Mouse (Mus musculus) kidney, adult 2 months (tissue): ENCODE data around the gene Skint8. TPM values are rescaled to one million over a fixed set of nuclear protein-coding genes. Genes with fewer than 3 reads are reported as not detected.

Experiments
- DNase-seq: peaks from one replicate; pipeline ENCODE4 v3.0.0; 2021
- H3K27ac ChIP-seq: fragments of 200-500 bp; 2 replicates; pipeline ENCODE4 v1.5.1; 2012; ENCODE audit warnings: low read depth, low read length, control low read depth, inconsistent platforms; ENCODE audit not compliant: insufficient read depth
- H3K27me3 ChIP-seq: fragments of 200-500 bp; replicated peaks from 2 replicates; pipeline ENCODE4 v1.6.1; 2012; ENCODE audit warnings: mild to moderate bottlenecking, moderate library complexity, low read length, inconsistent platforms; ENCODE audit not compliant: control insufficient read depth, insufficient read depth
- H3K36me3 ChIP-seq: fragments of 200-500 bp; 2 replicates; pipeline ENCODE4 v1.6.1; 2012; ENCODE audit warnings: mild to moderate bottlenecking, moderate library complexity, low read length, inconsistent platforms; ENCODE audit not compliant: control insufficient read depth, insufficient read depth
- H3K4me1 ChIP-seq: fragments of 200-500 bp; 2 replicates; pipeline ENCODE4 v1.6.1; 2011; ENCODE audit warnings: low read length; ENCODE audit not compliant: control insufficient read depth, insufficient read depth
- H3K4me3 ChIP-seq: fragments of 200-500 bp; 2 replicates; pipeline ENCODE4 v1.5.1; 2011; ENCODE audit warnings: mild to moderate bottlenecking, low read depth, low read length, control low read depth; ENCODE audit not compliant: insufficient read depth
- CTCF ChIP-seq: fragments of 200-500 bp; conservative IDR thresholded peaks from 2 replicates; pipeline ENCODE4 v1.5.1; 2011; ENCODE audit warnings: low read depth, mild to moderate bottlenecking, control low read depth, low read length, moderate library complexity, mixed read lengths; ENCODE audit not compliant: insufficient read depth, insufficient read length
- POLR2A ChIP-seq: fragments of 200-500 bp; IDR thresholded peaks from one replicate; pipeline ENCODE4 v1.6.1; 2011; ENCODE audit warnings: low read depth, low read length, control low read depth
- whole genome bisulfite sequencing: fragments of 180-500 bp; shearing (Covaris S2); methylation state at CpG from one replicate; pipeline ENCODE4 v1.1.7; 2018; 5-methylcytosine and 5-hydroxymethylcytosine counted together
- polyA plus RNA-seq: library from polyadenylated mRNA; depleted of rRNA; stranded (reverse); fragments of >200 nt; gene quantifications from 2 replicates; pipeline ENCODE4 v1.2.3, GENCODE M21; 2012; rRNA removed

Gene Skint8
- polyA plus RNA-seq, 1 experiment = not detected

GRCm38 (mm10) chr4:111972623-111973022, 53.4 kb downstream of the Skint8 start, which contains the start of gene Skint7:
Skint7 (plus strand) TSS chr4:111972923.
- Histone ChIP-seq H3K4me1 (no peaks in the 10 kb centered on the region), H3K4me3 (no peak within 1 kb of the TSS), H3K27me3 (no peaks in the 10 kb centered on the region), H3K36me3 (no peaks in the 10 kb centered on the region), H3K27ac (no peak within 1 kb of the TSS)
- TF ChIP-seq POLR2A (no peak), CTCF (no peak)
- no peak for DNase-seq
- WGBS = 90% methylated on average over 1 of the region's 1 CpGs

Other genes with a start within 250 kb of the Skint8 start
- 13.7 and 19.4 TPM in 2 replicates for gene Spata6, start 199.4 kb upstream of the Skint8 start, polyA plus RNA-seq
- gene Slc5a9, start 16.5 kb upstream of the Skint8 start, polyA plus RNA-seq = 36.0 and 48.1 TPM in 2 replicates
- gene Skint7, start 53.5 kb downstream of the Skint8 start, polyA plus RNA-seq = not detected in 2 replicates
- not detected in 2 replicates for gene Skint1, start 86.9 kb downstream of the Skint8 start, polyA plus RNA-seq
- not detected in 2 replicates for gene Skint4, start 152.6 kb downstream of the Skint8 start, polyA plus RNA-seq